Mouse (Mus musculus): ENCODE measurements around the gene Gm4858.
"Not testable (repeated sequence)": the region's sequence is repeated elsewhere in the genome, so short reads cannot be mapped to it uniquely, and the experiment has no call there.

Gm4858 gene

DNA sequence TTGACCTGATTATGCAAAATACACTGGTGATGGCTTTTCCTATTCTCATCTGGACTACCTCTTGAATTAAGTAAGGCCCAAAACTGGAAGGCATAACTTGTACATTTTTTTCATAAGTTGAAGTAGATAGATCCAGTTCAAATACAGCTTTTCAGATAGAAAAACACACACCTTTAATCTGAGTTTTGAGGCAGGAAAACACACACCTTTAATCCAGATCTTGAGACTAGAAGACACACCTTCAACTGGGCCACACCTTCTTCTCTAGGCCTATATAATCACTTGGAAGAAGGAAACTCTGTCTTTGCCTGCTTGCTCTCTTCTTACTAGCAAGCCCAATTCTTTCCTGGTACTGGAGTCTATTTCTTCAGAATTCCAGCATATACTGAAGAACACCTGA is at the start of gene Gm4858:
Gene Gm4858 (plus strand): TSS at position 301 of the 400 bp plus-strand sequence.
- DNase-seq = not testable (repeated sequence)

DNA sequence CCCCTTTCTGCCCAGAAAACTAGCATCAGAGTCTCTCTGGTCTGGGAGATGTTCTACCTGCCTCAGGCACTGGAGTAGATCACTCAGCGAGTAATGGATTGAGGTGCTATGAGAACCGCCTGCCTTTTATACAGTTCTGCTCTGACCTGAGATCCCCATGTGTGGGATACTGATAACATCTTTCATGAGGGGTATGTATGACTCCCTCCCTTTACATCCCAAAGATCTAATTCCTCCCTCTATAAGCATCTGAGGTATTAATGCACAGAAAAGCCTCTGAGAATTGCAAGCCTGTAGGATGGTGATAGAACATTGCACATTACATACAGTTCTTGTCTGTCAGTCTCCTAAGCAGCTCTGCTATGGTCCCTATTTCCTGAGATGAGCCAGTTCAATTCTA is 49.7 kb upstream of the Gm4858 start, which contains the start of gene Lce1m:
Gene Lce1m (minus strand): TSS at position 101 of the 400 bp plus-strand sequence.
- DNase-seq = no peak

DNA sequence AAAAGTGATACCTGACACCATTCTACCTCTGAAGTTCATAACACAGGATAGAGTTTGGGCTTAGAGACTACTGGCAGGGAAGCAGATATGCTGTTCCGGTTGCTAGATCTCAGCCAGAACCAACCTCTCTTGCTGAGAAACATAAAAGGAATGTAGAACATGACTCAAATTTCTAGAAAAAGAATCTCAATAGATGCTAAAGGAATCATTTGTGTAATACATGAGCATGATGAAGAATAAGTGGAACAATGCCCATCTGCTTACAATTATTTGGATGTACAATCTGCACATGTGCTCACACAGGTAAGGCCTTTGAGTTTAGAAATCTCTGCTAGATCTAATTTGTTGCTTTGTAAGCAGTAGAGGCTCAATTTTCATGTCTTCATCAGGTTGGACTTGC is 47.5 kb upstream of the Gm4858 start:
- DNase-seq = no peak

DNA sequence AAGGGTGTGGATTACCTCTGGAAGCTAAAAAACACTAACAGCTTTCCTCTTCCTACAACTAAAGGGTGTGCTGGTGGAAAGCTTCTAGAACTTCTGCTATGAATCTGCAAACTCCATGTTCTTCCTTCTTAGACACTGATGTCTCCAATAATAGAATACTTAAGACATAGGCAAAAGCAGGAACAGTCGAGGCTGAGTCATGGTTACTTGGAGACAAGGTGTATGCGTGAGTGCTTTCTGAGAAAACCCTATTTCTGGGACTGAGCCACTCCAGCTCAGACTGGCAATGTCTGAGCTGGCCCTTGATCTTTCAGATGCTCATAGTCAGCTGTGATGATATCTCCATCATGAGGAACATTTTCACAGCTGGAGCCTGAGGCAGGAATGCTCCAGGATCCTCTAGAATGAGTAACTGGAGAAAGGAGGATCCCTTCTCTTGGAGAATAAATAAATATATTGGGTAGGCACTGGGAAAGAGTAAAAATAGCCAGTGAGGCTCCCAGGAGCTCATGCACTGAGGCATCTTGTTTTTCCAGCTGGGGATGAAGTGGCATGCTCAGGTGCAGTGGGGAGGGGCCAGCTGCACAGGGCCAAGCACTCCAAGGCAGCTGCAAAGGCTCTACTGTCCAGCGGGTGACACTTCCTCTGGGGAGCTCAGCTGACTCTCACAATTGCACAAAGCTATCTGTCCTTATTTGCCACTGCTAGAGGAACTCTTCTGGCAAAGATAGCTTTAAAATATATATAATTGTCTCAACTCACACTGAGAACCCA is 45.0 kb upstream of the Gm4858 start:
- no peak for DNase-seq

DNA sequence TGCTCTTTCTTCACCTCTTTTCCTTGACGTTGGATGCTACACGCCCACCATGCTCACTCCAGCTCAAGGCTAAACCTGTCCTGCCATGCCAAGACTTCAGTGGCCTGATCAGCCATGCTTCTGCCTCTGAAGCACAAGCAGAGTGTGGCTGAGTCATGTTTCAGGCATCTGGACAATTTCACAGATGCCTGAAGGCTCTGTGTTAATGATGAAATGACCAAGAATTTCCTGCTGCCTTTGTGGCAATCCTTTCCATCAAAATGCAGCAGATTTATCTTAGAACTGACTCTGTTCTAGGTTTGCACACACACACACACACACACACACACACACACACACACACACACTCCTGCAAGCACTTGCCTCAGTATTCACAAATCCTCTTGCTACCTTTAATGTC is 43.1 kb upstream of the Gm4858 start:
- no peak for DNase-seq

DNA sequence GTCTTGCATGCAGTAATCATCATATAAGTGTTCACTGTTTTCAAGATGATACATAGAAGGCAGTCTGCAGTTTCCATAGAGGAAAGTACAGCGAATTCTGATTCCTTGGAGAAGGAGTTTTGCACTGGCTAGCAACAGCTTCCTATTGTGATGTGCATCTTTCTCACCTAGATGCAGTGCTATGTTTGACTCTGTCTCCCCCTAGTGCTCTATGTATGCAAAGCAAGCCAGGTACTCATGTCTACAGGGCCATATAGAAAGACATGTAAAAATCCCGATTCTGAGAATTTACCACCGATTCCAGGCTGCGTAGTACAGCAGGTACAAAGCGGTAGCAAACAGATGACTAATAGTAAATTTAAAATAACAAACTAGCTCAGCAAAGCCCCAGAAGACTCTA is 37.2 kb upstream of the Gm4858 start:
- DNase-seq = peak; percentile 13

DNA sequence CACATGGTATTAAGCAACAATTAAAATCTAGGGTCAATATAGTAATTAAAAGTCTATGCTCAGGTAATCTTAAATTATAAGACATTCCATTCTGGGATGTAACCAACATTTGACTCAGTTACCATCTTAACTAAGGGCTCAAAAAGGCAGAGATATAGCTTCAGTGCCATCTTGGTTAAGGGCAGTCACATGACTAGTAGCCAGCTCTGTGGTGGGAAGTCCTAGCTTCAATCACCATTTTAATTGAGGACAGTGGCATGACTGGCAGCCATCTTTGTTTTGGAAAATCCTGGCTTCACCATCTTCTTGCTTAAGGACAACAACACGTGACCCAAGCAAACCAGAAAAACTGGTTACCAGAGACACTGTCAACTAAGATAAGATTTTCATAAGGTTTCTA is 18.4 kb upstream of the Gm4858 start:
- DNase-seq = no peak

DNA sequence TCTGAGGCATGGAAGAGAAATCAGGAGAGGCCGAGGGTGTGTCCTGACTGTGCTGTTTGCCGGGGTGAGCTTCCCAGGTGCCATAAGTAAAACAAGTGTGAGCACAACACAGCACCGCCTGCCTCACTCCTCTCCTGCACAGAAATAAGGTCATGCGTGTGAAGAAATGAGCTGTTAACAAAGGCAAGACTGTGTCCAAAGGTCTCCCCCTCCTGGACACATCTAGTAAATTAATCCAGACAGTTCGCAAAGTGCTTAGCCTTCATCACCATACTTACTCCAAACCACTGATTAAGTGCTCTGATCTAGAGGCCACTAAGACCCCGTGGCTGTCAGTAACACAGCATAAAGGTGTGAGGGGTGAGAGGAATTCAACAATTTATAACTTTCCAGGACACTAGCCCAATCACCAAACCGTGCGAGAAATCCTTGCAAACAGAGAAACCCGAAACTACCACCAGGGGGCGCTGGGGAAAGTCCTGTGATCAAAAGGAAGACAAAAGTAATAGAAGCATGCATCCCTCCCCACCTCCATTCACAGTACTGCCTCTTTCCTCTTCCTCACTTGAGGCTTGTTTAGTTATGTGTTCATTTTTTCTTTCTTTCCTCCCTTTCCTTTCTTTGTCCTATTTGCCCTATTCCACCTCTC is 15.7 kb upstream of the Gm4858 start:
- DNase-seq = peak; percentile 7

DNA sequence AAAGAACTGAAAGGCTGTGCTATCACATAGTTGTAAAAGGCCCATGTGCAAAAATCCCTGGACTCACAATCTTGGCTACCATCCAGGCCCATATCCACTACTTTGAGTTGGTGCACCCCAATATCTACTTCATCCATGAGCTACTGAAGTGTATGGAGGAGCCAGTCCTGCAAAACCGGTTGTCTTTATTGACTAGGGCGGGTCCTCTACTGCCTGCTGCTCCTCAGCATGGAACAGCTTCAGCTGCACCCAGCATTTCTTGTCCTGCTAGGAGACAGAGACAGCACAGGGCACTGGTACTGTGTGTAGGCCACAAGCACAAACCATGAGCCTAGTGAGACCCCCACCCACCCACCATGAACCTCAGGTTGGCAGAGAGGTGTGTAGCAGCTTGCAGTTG is 18.0 kb downstream of the Gm4858 start:
- no peak for DNase-seq

DNA sequence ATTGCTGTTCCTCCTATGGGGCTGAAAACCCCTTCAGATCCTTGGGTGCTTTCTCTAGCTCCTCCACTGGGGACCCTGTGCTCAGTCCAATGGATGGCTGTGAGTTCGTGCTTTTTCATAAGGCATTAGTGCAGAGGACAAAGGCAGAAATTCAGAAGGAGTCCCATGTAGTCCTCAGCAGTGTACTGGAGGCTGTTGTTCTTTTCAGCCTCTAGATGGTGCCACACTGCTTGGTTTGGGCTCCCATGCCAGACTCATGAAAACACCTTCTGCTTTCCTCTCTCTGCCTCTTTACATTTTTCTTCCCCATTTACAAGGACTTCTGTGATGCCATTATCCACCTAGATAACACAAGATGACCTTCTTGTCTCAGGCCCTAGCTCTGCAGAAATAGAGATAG is 25.0 kb downstream of the Gm4858 start:
- not testable (repeated sequence) for DNase-seq

DNA sequence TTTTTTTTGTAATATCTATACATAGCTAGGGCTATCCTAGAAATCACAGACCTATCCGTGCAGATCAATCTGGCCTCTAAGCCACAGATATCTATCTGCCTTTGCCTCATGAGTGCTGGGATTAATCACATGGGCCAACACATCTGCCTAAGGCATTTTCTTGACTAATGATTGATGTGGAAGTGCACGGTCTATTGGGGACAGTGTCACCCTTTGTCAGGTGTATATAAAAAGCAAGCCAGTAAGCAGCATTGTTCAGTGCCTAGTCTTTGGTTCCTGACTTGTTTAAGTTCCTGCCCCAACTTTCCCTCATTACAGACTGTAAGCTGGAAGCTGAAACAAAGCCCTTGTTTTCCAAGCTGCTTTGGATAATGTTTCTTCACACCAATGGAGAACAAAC is 27.8 kb downstream of the Gm4858 start:
- DNase-seq = no peak

DNA sequence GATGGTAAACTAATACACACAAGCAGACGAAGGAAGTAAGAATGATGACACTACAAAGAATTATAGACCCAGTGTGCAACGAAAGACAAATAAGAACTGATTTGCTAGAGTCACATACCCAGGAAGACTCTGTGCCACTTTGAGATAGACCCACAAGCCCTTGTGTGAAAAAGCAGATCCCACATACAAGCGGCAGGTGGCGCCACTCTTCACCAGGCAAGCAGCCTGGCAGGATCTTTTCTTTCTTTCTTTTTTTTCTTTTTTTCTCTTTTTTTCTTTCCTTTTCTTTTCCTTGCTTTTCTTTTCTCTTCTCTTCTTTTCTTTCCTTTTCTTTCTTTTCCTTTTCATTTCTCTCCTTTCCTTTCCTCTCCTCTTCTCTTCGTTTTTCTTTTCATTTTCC is 43.0 kb downstream of the Gm4858 start:
- DNase-seq = no peak

DNA sequence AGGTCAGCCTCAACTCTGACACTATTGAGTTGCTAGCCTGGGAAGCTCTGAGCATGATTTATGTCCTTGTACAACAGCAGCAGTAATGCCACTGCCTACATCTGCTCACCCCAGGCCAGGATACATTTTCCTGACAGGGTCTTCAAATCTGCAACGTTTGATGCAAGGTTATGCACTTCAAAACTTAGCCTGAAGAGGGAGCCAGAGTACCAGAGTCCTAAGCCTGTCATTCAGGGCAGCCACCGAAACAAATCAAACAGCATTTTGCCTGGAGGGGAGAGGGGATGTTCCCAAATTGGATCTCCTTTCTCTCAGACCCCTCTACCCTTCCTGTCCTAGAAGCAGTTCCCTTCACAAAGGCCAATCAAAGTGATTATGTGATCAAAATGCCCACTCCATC is 45.9 kb downstream of the Gm4858 start:
- DNase-seq = peak; percentile 32

DNA sequence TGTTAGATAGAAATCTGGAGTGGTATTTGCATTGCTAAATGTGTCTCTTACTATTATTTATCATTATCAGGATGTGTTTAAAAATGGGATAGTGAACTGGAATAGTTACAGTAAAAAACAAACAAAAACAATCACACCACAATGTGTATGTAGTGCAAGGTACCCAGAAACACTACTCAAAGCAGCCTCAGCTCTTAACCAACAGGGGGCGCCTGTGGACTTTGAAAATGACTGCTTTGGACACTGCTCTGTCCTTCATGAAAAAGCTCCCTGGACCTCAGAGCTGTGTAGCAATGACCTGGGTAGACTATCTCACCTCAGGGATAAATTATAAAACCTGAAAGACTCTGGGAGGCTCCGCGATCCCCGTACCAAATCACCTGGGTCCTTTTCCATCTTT is 50.5 kb downstream of the Gm4858 start:
- no peak for DNase-seq
